21 mouse cellular contexts compared by ENCODE assay signal in the genomic region with DNA sequence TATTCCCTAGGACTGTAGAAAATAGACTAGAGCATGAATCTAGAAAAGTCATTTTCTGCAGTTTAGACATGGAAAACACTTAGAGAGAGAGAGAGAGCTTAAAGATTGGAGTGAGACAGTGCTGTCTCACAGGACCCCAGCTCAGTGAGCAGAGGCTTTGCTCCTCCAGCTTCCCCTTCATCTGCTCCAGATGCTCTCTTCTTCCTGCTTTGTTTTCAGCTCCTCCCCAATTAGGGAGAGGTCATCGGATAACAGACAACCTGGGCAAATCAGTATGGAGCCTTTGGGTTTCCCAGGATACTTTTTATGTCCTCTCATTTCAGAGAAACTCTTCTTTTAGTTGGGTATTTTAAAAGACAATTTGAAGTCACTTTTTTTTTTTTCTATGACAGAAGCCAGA.
DNase-seq lines count a peak whose midpoint lies in the region; ATAC-seq lines count a peak whose summit lies in the region.
"Had no signal": no experiment of that assay in that cellular context is flagged by ENCODE, and none has a peak within 500 bp of the region (broad histone marks: within the 10 kb centered on the region; RNA-seq: fewer than 3 reads in every experiment).

No protein-coding gene starts in this region.

- H3K9me3 ChIP-seq in forebrain, embryonic 12.5 days, result no peaks in the 10 kb centered on the region
- no peaks in the 10 kb centered on the region for H3K9me3 ChIP-seq in forebrain, embryonic 14.5 days (replicated peaks; ENCODE audit: control insufficient read depth, low read length)
- H3K9me3 ChIP-seq in midbrain, embryonic 10.5 days (replicated peaks), result no peaks in the 10 kb centered on the region
- H3K9me3 ChIP-seq in midbrain, embryonic 13.5 days, result no peaks in the 10 kb centered on the region
- no peaks in the 10 kb centered on the region for H3K9me3 ChIP-seq in liver, embryonic 12.5 days (replicated peaks)
- H3K9me3 ChIP-seq: embryonic facial prominence, embryonic 10.5 days; intestine, embryonic 15.5 days had no signal

- no peak overlapping the region for H3K4me2 ChIP-seq in forebrain, embryonic 12.5 days
- H3K4me2 ChIP-seq in forebrain, embryonic 14.5 days (ENCODE audit: low read length), result no peak overlapping the region
- H3K4me2 ChIP-seq in midbrain, embryonic 13.5 days (replicated peaks), result no peak overlapping the region
- H3K4me2 ChIP-seq in liver, embryonic 12.5 days, result no peak overlapping the region
- H3K4me2 ChIP-seq: intestine, embryonic 15.5 days had no signal

- 6% methylated on average over 1 of the region's 1 CpGs for WGBS in forebrain, embryonic 12.5 days
- WGBS in forebrain, embryonic 14.5 days, result 3% methylated on average over 1 of the region's 1 CpGs
- 7% methylated on average over 1 of the region's 1 CpGs for WGBS in midbrain, embryonic 10.5 days
- WGBS in midbrain, embryonic 13.5 days, result 0% methylated on average over 1 of the region's 1 CpGs
- WGBS in liver, embryonic 12.5 days (ENCODE audit: insufficient replicate concordance), result 33% methylated on average over 1 of the region's 1 CpGs

- no peak for DNase-seq in forebrain, embryonic 14.5 days (ENCODE audit: low spot score)
- DNase-seq in midbrain, embryonic 10.5 days (ENCODE audit: low spot score), result peak; percentile 30
- DNase-seq in embryo, embryonic 10 days (ENCODE audit: low spot score), result peak; percentile 59
- DNase-seq in mesoderm, embryonic 11.5 days (ENCODE audit: low read depth, low spot score), result peak; percentile 12
- DNase-seq in right cerebral cortex, postnatal 4 days, result no peak
- DNase-seq: adrenal gland, postnatal 14 days; cerebellum, adult 18-20 months; cerebellum, postnatal 10 days; forebrain, postnatal 0 days; gastrocnemius, adult 2 months; gastrocnemius, postnatal 25 days; heart, postnatal 10 days; heart, postnatal 4 days; kidney, adult 18-20 months had no signal

- no peak overlapping the region for H3K9ac ChIP-seq in forebrain, embryonic 12.5 days
- no peak overlapping the region for H3K9ac ChIP-seq in forebrain, embryonic 14.5 days (ENCODE audit: low read length)
- H3K9ac ChIP-seq in midbrain, embryonic 13.5 days (replicated peaks), result no peak overlapping the region
- H3K9ac ChIP-seq in liver, embryonic 12.5 days, result no peak overlapping the region
- H3K9ac ChIP-seq: forebrain, postnatal 0 days; intestine, embryonic 15.5 days had no signal

- ATAC-seq in forebrain, embryonic 12.5 days (ENCODE audit: low FRiP score), result peak; percentile 41; the same call in 1 of the 2 replicates
- ATAC-seq in forebrain, embryonic 14.5 days, result no peak
- no peak for ATAC-seq in midbrain, embryonic 13.5 days
- no peak for ATAC-seq in liver, embryonic 12.5 days
- ATAC-seq: activated CD4-positive, CD25-positive, alpha-beta regulatory T cell, adult 4 months; forebrain, postnatal 0 days; intestine, embryonic 15.5 days; Patski had no signal

- no peaks in the 10 kb centered on the region for H3K27me3 ChIP-seq in forebrain, embryonic 12.5 days
- H3K27me3 ChIP-seq in forebrain, embryonic 14.5 days (replicated peaks; ENCODE audit: control insufficient read depth, insufficient read depth, low read length), result no peaks in the 10 kb centered on the region
- no peaks in the 10 kb centered on the region for H3K27me3 ChIP-seq in midbrain, embryonic 10.5 days (ENCODE audit: low read depth, poor library complexity, severe bottlenecking)
- H3K27me3 ChIP-seq in midbrain, embryonic 13.5 days, result no peaks in the 10 kb centered on the region
- H3K27me3 ChIP-seq in liver, embryonic 12.5 days (replicated peaks), result no peaks in the 10 kb centered on the region
- H3K27me3 ChIP-seq: intestine, embryonic 15.5 days had no signal

- no peak overlapping the region for H3K27ac ChIP-seq in forebrain, embryonic 12.5 days
- no peak overlapping the region for H3K27ac ChIP-seq in forebrain, embryonic 14.5 days (ENCODE audit: low read depth, low read length)
- 0 out of 2 replicates have a peak overlapping the region, but pooled peaks have one; percentile 23 for H3K27ac ChIP-seq in midbrain, embryonic 10.5 days (replicated peaks)
- H3K27ac ChIP-seq in midbrain, embryonic 13.5 days, result no peak overlapping the region
- no peak overlapping the region for H3K27ac ChIP-seq in liver, embryonic 12.5 days
- H3K27ac ChIP-seq: embryonic facial prominence, embryonic 10.5 days; gastrocnemius, adult 2 months; intestine, embryonic 15.5 days had no signal

- peaks cover 3% of the 10 kb centered on the region; the same call in 1 of the 2 replicates for H3K4me1 ChIP-seq in forebrain, embryonic 12.5 days
- no peaks in the 10 kb centered on the region for H3K4me1 ChIP-seq in forebrain, embryonic 14.5 days (ENCODE audit: control insufficient read depth, insufficient read depth, low read length)
- peaks cover 34% of the 10 kb centered on the region for H3K4me1 ChIP-seq in midbrain, embryonic 10.5 days
- peaks cover 7% of the 10 kb centered on the region; the same call in 1 of the 2 replicates for H3K4me1 ChIP-seq in midbrain, embryonic 13.5 days (replicated peaks)
- no peaks in the 10 kb centered on the region for H3K4me1 ChIP-seq in liver, embryonic 12.5 days
- H3K4me1 ChIP-seq: embryonic facial prominence, embryonic 10.5 days; intestine, embryonic 15.5 days had no signal

- no peaks in the 10 kb centered on the region for H3K36me3 ChIP-seq in forebrain, embryonic 12.5 days (replicated peaks)
- no peaks in the 10 kb centered on the region for H3K36me3 ChIP-seq in forebrain, embryonic 14.5 days (ENCODE audit: control insufficient read depth, insufficient read depth, low read length)
- H3K36me3 ChIP-seq in midbrain, embryonic 10.5 days, result no peaks in the 10 kb centered on the region
- no peaks in the 10 kb centered on the region for H3K36me3 ChIP-seq in midbrain, embryonic 13.5 days
- no peaks in the 10 kb centered on the region for H3K36me3 ChIP-seq in liver, embryonic 12.5 days
- H3K36me3 ChIP-seq: embryonic facial prominence, embryonic 10.5 days; intestine, embryonic 15.5 days had no signal

- no peak overlapping the region for H3K4me3 ChIP-seq in forebrain, embryonic 12.5 days (replicated peaks)
- no peak overlapping the region for H3K4me3 ChIP-seq in forebrain, embryonic 14.5 days (ENCODE audit: low read depth, low read length)
- no peak overlapping the region for H3K4me3 ChIP-seq in midbrain, embryonic 10.5 days
- H3K4me3 ChIP-seq in midbrain, embryonic 13.5 days (replicated peaks), result no peak overlapping the region
- no peak overlapping the region for H3K4me3 ChIP-seq in liver, embryonic 12.5 days
- H3K4me3 ChIP-seq: embryonic facial prominence, embryonic 10.5 days; gastrocnemius, adult 2 months; intestine, embryonic 15.5 days had no signal

Comparison
In these comparisons a context has a peak if more than half of its experiments do, and no peak if none do; other contexts are left out.
1. DNase-seq: peak in midbrain, embryonic 10.5 days (single experiment), embryo, embryonic 10 days (single experiment) and mesoderm, embryonic 11.5 days (single experiment); none in forebrain, embryonic 14.5 days (single experiment) and right cerebral cortex, postnatal 4 days (single experiment).